Mouse (Mus musculus): Measurements from ENCODE around the gene Rbm18. TPM values are rescaled to one million over a fixed set of nuclear protein-coding genes. Genes with fewer than 3 reads are reported as not detected.
A peak's percentile ranks its signal among the peaks of the same experiment; 100 is the strongest.

The Rbm18 gene
- polyA plus RNA-seq, 1 experiment from 2014 or later, result 98.2 TPM

DNA sequence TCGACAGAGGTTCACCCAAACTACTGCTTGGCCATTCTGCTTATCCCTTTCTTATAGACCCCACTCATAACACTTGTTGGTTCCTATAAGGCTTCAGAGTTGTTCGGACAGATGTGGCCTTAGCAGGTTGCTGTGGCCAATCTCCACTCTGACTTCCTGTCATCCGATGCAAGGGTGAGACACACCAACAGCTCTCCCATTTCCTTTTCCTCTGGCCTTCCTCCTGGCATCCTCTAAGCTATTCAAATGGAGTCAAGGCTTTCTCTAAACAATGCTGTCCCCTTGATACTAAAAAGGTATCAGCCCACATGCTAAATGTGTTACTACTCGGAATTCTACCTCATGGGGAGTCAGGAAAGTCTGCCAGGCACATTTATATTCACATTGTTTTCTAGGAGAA lies 8.6 kb downstream of the Rbm18 start:
- no peak overlapping the region for H3K4me2 ChIP-seq (ENCODE audit: low read depth, low read length, severe bottlenecking)
- WGBS, result 82% methylated on average over 4 of the region's 4 CpGs
- no peak overlapping the region for H3K4me3 ChIP-seq (ENCODE audit: low read depth, low read length)
- H3K4me1 ChIP-seq (replicated peaks; ENCODE audit: control insufficient read depth, insufficient read depth, low read length), result no peaks in the 10 kb centered on the region
- H3K27ac ChIP-seq (ENCODE audit: low read depth, low read length), result no peak overlapping the region
- no peak overlapping the region for H3K9ac ChIP-seq (ENCODE audit: low read length)
- no peaks in the 10 kb centered on the region for H3K27me3 ChIP-seq (ENCODE audit: control insufficient read depth, insufficient read depth, low read length)
- DNase-seq (ENCODE audit: low spot score) (no peak), ATAC-seq (replicated peaks; ENCODE audit: low FRiP score) (no peak)
- H3K36me3 ChIP-seq (ENCODE audit: control insufficient read depth, insufficient read depth, low read length), result peaks cover 4% of the 10 kb centered on the region; the same call in 1 of the 2 replicates
- no peaks in the 10 kb centered on the region for H3K9me3 ChIP-seq (ENCODE audit: control insufficient read depth, low read length)

DNA sequence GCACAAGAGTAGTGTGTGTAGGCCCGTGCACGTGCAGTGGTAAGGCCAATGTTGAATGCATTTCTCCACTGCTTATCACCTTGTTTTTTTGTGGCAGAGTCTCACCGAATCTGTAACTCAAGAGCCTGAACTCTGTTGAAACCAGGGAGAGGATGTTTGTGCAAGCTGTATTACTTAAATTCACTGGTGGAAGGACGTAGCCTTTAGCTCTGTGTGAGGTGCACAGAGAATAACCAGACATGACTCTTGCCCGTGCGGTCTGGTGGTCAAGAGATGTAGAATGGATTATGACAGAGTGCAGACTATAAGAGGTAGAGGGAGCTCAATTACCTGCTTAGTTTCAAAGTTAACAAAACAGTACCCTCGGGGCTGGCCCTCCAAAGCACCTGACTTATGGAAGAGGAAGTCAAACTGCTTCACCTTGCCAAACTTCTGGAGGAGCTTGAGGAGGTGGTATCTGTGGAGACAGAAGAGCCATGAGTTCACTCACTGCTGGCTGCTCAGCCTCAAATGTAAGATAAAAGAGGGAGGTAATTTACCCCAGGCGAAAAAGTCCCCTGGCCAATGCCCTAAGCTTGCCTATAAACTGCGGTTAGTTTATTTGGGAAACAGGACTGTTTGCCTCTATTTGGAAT lies 9.7 kb downstream of the Rbm18 start:
- no peak overlapping the region for H3K4me2 ChIP-seq (ENCODE audit: low read depth, low read length, severe bottlenecking)
- DNase-seq (ENCODE audit: low spot score) (no peak), ATAC-seq (replicated peaks; ENCODE audit: low FRiP score) (no peak)
- H3K9me3 ChIP-seq (ENCODE audit: control insufficient read depth, low read length), result no peaks in the 10 kb centered on the region
- no peak overlapping the region for H3K27ac ChIP-seq (ENCODE audit: low read depth, low read length)
- peaks cover 9% of the 10 kb centered on the region for H3K36me3 ChIP-seq (ENCODE audit: control insufficient read depth, insufficient read depth, low read length)
- no peaks in the 10 kb centered on the region for H3K27me3 ChIP-seq (ENCODE audit: control insufficient read depth, insufficient read depth, low read length)
- 92% methylated on average over 9 of the region's 9 CpGs for WGBS
- no peaks in the 10 kb centered on the region for H3K4me1 ChIP-seq (replicated peaks; ENCODE audit: control insufficient read depth, insufficient read depth, low read length)
- no peak overlapping the region for H3K9ac ChIP-seq (ENCODE audit: low read length)
- no peak overlapping the region for H3K4me3 ChIP-seq (ENCODE audit: low read depth, low read length)

GRCm38 (mm10) chr2:36112632-36113031 lies 23.9 kb downstream of the Rbm18 start:
- Histone ChIP-seq H3K27ac (ENCODE audit: low read depth, low read length) (no peak overlapping the region), H3K9ac (ENCODE audit: low read length) (no peak overlapping the region), H3K9me3 (ENCODE audit: control insufficient read depth, low read length) (no peaks in the 10 kb centered on the region), H3K27me3 (ENCODE audit: control insufficient read depth, insufficient read depth, low read length) (peaks cover 19% of the 10 kb centered on the region), H3K4me1 (replicated peaks; ENCODE audit: control insufficient read depth, insufficient read depth, low read length) (no peaks in the 10 kb centered on the region), H3K4me2 (ENCODE audit: low read depth, low read length, severe bottlenecking) (no peak overlapping the region), H3K4me3 (ENCODE audit: low read depth, low read length) (no peak overlapping the region), H3K36me3 (ENCODE audit: control insufficient read depth, insufficient read depth, low read length) (no peaks in the 10 kb centered on the region; the same call in 1 of the 2 replicates)
- ATAC-seq (replicated peaks; ENCODE audit: low FRiP score), result no peak
- no peak for DNase-seq (ENCODE audit: low spot score)
- 70% methylated on average over 3 of the region's 3 CpGs for WGBS

GRCm38 (mm10) chr2:36108615-36109014 lies 28.0 kb downstream of the Rbm18 start:
- H3K9ac ChIP-seq (ENCODE audit: low read length), result no peak overlapping the region
- no peak for ATAC-seq (replicated peaks; ENCODE audit: low FRiP score)
- 9% methylated on average over 7 of the region's 7 CpGs for WGBS
- no peaks in the 10 kb centered on the region for H3K36me3 ChIP-seq (ENCODE audit: control insufficient read depth, insufficient read depth, low read length)
- no peak overlapping the region for H3K27ac ChIP-seq (ENCODE audit: low read depth, low read length)
- DNase-seq (ENCODE audit: low spot score), result no peak
- H3K4me1 ChIP-seq (replicated peaks; ENCODE audit: control insufficient read depth, insufficient read depth, low read length), result peaks cover 15% of the 10 kb centered on the region; the same call in 1 of the 2 replicates
- H3K9me3 ChIP-seq (ENCODE audit: control insufficient read depth, low read length), result no peaks in the 10 kb centered on the region
- H3K4me3 ChIP-seq (ENCODE audit: low read depth, low read length), result no peak overlapping the region
- no peak overlapping the region for H3K4me2 ChIP-seq (ENCODE audit: low read depth, low read length, severe bottlenecking)
- peaks cover 57% of the 10 kb centered on the region for H3K27me3 ChIP-seq (ENCODE audit: control insufficient read depth, insufficient read depth, low read length)

- Histone ChIP-seq H3K36me3 (ENCODE audit: control insufficient read depth, insufficient read depth, low read length) (no peaks in the 10 kb centered on the region), H3K9me3 (ENCODE audit: control insufficient read depth, low read length) (no peaks in the 10 kb centered on the region), H3K4me3 (ENCODE audit: low read depth, low read length) (peak within 1 kb of the TSS; percentile 35), H3K27me3 (ENCODE audit: control insufficient read depth, insufficient read depth, low read length) (peaks cover 89% of the 10 kb centered on the region), H3K4me1 (replicated peaks; ENCODE audit: control insufficient read depth, insufficient read depth, low read length) (peaks cover 19% of the 10 kb centered on the region; the same call in 1 of the 2 replicates), H3K9ac (ENCODE audit: low read length) (peak within 1 kb of the TSS; percentile 37), H3K27ac (ENCODE audit: low read depth, low read length) (peak within 1 kb of the TSS; percentile 37; the same call in 1 of the 2 replicates), H3K4me2 (ENCODE audit: low read depth, low read length, severe bottlenecking) (peak within 1 kb of the TSS; percentile 61)
- DNase-seq (ENCODE audit: low spot score) (peak; percentile 65), ATAC-seq (replicated peaks; ENCODE audit: low FRiP score) (peak; percentile 55; the same call in 1 of the 2 replicates)
- under 1% methylated on average over 57 of the region's 58 CpGs for WGBS
These were observed 31.4 kb downstream of the Rbm18 start, which contains the start of gene Lhx6 for GRCm38 (mm10) chr2:36104956-36105741. Gene Lhx6, minus strand, starts transcription at chr2:36105408.

DNA sequence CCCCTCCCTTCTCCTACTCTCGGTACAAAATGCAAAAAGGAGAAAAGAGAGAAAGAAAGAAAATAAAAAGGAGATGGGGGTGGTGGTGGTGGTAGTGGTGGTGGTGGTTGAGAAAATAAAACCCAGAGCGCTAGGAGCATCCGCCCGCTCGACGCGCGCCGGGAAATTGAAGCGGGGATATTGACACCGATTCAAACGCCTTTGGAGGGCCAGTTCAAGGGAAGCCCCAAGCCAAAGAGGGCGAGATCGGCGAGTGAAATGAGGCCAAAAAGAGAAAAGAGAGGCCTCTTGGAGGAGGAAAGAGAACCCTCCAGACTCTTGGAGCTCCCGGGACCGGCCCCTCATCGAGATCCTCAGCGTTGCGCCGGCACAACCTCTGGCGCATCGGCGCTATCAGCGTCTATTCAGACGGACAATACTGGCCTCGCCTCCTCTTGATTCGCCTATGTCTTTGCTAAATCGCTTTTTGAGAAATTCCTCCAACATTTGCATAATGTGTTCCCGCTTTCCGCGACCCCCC lies 32.1 kb downstream of the Rbm18 start:
- ATAC-seq (replicated peaks; ENCODE audit: low FRiP score) (no peak), DNase-seq (ENCODE audit: low spot score) (no peak)
- peaks cover 92% of the 10 kb centered on the region for H3K27me3 ChIP-seq (ENCODE audit: control insufficient read depth, insufficient read depth, low read length)
- 0 out of 2 replicates have a peak overlapping the region, but pooled peaks have one; percentile 37 for H3K27ac ChIP-seq (ENCODE audit: low read depth, low read length)
- under 1% methylated on average over 32 of the region's 32 CpGs for WGBS
- H3K9me3 ChIP-seq (ENCODE audit: control insufficient read depth, low read length), result no peaks in the 10 kb centered on the region
- no peaks in the 10 kb centered on the region for H3K36me3 ChIP-seq (ENCODE audit: control insufficient read depth, insufficient read depth, low read length)
- H3K4me1 ChIP-seq (replicated peaks; ENCODE audit: control insufficient read depth, insufficient read depth, low read length), result peaks cover 19% of the 10 kb centered on the region; the same call in 1 of the 2 replicates
- peak overlapping the region; percentile 35 for H3K4me3 ChIP-seq (ENCODE audit: low read depth, low read length)
- peak overlapping the region; percentile 61 for H3K4me2 ChIP-seq (ENCODE audit: low read depth, low read length, severe bottlenecking)
- H3K9ac ChIP-seq (ENCODE audit: low read length), result peak overlapping the region; percentile 37

GRCm38 (mm10) chr2:36103555-36104367 lies 32.8 kb downstream of the Rbm18 start:
- peaks cover 94% of the 10 kb centered on the region for H3K27me3 ChIP-seq (ENCODE audit: control insufficient read depth, insufficient read depth, low read length)

GRCm38 (mm10) chr2:36103069-36103554 lies 33.5 kb downstream of the Rbm18 start:
- WGBS, result 2% methylated on average over 21 of the region's 21 CpGs
- no peaks in the 10 kb centered on the region for H3K9me3 ChIP-seq (ENCODE audit: control insufficient read depth, low read length)
- ATAC-seq (replicated peaks; ENCODE audit: low FRiP score) (no peak), DNase-seq (ENCODE audit: low spot score) (no peak)
- peak overlapping the region; percentile 35; the same call in 1 of the 2 replicates for H3K4me2 ChIP-seq (ENCODE audit: low read depth, low read length, severe bottlenecking)
- peaks cover 19% of the 10 kb centered on the region; the same call in 1 of the 2 replicates for H3K4me1 ChIP-seq (replicated peaks; ENCODE audit: control insufficient read depth, insufficient read depth, low read length)
- H3K27me3 ChIP-seq (ENCODE audit: control insufficient read depth, insufficient read depth, low read length), result peaks cover 95% of the 10 kb centered on the region
- H3K27ac ChIP-seq (ENCODE audit: low read depth, low read length), result 0 out of 2 replicates have a peak overlapping the region, but pooled peaks have one; percentile 27
- H3K4me3 ChIP-seq (ENCODE audit: low read depth, low read length), result peak overlapping the region; percentile 25
- peak overlapping the region; percentile 17 for H3K9ac ChIP-seq (ENCODE audit: low read length)
- no peaks in the 10 kb centered on the region for H3K36me3 ChIP-seq (ENCODE audit: control insufficient read depth, insufficient read depth, low read length)

More at GRCm38 (mm10) chr2:36103555-36104367, 32.8 kb downstream of the Rbm18 start:
- H3K9me3 ChIP-seq (ENCODE audit: control insufficient read depth, low read length), result no peaks in the 10 kb centered on the region
- H3K4me3 ChIP-seq (ENCODE audit: low read depth, low read length), result peak overlapping the region; percentile 25
- H3K9ac ChIP-seq (ENCODE audit: low read length), result peak overlapping the region; percentile 17
- DNase-seq (ENCODE audit: low spot score) (peak; percentile 74), ATAC-seq (replicated peaks; ENCODE audit: low FRiP score) (peak; percentile 60)
- H3K27ac ChIP-seq (ENCODE audit: low read depth, low read length), result 0 out of 2 replicates have a peak overlapping the region, but pooled peaks have one; percentile 27
- H3K36me3 ChIP-seq (ENCODE audit: control insufficient read depth, insufficient read depth, low read length), result no peaks in the 10 kb centered on the region
- peaks cover 19% of the 10 kb centered on the region; the same call in 1 of the 2 replicates for H3K4me1 ChIP-seq (replicated peaks; ENCODE audit: control insufficient read depth, insufficient read depth, low read length)
- peak overlapping the region; percentile 35 for H3K4me2 ChIP-seq (ENCODE audit: low read depth, low read length, severe bottlenecking)
- under 1% methylated on average over 38 of the region's 38 CpGs for WGBS

Data from forebrain, embryonic 11.5 days (tissue).